Mouse (Mus musculus): ENCODE measurements around the gene Rogdi. TPM values are rescaled to one million over a fixed set of nuclear protein-coding genes. Genes with fewer than 3 reads are reported as not detected.

Rogdi gene
- polyA plus RNA-seq, 1 experiment = 52.7 TPM

DNA sequence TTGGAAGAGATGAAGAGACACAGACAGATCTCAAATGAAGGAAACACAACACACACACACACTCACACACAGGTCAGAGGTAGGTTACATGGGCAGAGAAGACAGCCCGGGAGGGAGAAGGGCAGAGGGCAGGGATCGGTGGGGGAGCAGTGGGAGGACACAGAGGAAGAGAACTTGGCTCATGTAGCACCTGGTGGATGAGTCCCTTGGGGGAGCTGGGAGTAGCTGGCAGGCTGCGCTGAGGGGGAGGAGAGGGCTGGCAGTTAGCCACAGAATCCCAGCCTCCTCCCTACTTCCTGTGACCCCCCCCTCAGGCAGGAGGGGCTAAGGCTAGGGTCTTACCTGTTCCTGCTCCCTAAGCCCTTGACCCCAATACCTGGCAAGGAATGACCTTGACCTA lies 15.8 kb downstream of the Rogdi start, which contains the start of gene Sept12:
Gene Sept12, minus strand, starts transcription at position 300 of the 400 bp plus-strand sequence.
- Histone ChIP-seq H3K4me3 (replicated peaks) (no peak within 1 kb of the TSS), H3K4me1 (peaks cover 10% of the 10 kb centered on the region), H3K27me3 (replicated peaks) (peaks cover 23% of the 10 kb centered on the region), H3K36me3 (replicated peaks; ENCODE audit: low read length) (no peaks in the 10 kb centered on the region), H3K9me3 (no peaks in the 10 kb centered on the region)
- TF ChIP-seq FLI1 (IDR thresholded peaks at IDR 0.05; ENCODE audit: low read length) (no peak), GATA1 (IDR thresholded peaks at IDR 0.05; ENCODE audit: borderline replicate concordance, low read length) (no peak)

DNA sequence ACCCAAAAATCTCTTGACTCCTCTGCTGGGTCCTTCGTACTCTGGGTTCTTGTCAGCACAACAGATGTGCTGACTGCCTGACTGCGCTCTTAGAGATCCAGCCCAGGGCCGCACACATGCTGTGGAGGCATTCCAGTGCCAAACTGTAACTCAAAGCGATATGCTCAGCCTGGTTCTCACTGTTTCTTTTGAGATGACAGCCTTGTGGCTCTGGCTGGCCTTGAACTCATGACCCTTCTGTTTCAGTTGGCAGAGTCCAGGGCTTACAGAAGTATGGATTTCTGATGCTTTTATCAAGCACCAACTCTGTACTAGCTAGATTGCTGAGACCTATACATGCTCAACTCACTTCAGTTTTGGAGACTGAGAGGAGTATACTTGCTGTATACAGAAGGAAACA lies 20.1 kb downstream of the Rogdi start:
- Histone ChIP-seq H3K4me1 (peaks cover 10% of the 10 kb centered on the region), H3K27me3 (replicated peaks) (peaks cover 26% of the 10 kb centered on the region), H3K36me3 (replicated peaks; ENCODE audit: low read length) (no peaks in the 10 kb centered on the region), H3K9me3 (no peaks in the 10 kb centered on the region), H3K4me3 (replicated peaks) (no peak overlapping the region)
- TF ChIP-seq FLI1 (IDR thresholded peaks at IDR 0.05; ENCODE audit: low read length) = no peak
- no peak for TF ChIP-seq GATA1 (IDR thresholded peaks at IDR 0.05; ENCODE audit: borderline replicate concordance, low read length)

DNA sequence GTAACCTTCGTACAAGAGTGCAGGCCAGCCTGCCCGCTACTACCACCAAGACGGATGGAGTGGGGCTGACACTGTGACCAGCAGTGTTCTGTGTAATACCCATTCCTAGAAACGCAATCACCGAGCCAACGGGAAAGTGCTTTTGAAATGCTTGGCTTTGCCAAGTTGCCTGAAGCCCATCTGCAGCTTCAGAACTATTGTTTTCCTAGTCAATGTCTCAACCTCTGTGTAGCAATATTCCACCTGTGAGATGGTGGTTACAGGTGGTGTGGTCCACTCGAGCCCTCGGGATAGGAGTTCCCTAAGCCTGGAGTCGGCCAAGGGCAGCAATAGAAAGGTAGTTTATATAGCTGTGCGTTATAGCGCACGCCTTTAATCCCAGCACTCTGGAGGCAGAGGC lies 28.6 kb downstream of the Rogdi start:
- H3K4me1 ChIP-seq = peaks cover 3% of the 10 kb centered on the region; the same call in 1 of the 2 replicates
- peaks cover 4% of the 10 kb centered on the region for H3K9me3 ChIP-seq

DNA sequence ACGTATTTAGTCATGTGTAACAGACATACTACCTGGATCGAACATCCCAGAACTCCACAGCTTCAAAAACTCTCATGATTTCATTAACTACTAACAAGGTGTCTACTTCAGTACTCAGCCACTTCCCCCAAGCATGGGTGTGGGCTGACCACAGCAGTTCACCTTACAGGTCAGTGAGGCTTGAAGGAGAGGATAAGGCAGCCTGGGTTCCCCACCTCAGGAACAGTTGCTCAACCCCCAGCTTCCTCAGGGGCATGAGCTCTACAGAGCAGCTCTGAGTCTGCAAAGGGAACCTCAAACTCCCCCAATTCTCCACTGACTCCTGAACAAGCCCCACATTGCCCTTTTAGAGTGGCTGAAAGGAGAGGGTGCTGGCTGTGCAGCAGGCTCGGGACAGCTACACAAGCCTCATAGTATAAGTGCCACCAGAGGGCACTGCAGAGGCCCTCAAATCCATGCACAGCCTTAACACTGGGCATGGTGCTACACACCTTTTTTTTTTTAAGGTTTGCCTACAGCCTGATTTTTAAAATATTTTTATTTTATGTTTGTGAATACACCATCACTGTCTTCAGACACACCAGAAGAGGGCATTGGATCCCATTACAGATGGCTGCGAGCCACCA lies 33.5 kb downstream of the Rogdi start:
- H3K36me3 ChIP-seq (replicated peaks; ENCODE audit: low read length) = no peaks in the 10 kb centered on the region
- no peak overlapping the region for H3K4me3 ChIP-seq (replicated peaks)
- peaks cover 12% of the 10 kb centered on the region for H3K4me1 ChIP-seq
- no peak for TF ChIP-seq FLI1 (IDR thresholded peaks at IDR 0.05; ENCODE audit: low read length)
- no peak for TF ChIP-seq GATA1 (IDR thresholded peaks at IDR 0.05; ENCODE audit: borderline replicate concordance, low read length)
- H3K9me3 ChIP-seq = no peaks in the 10 kb centered on the region
- peaks cover 27% of the 10 kb centered on the region for H3K27me3 ChIP-seq (replicated peaks)

More for the DNA sequence above, 28.6 kb downstream of the Rogdi start:
- no peaks in the 10 kb centered on the region for H3K36me3 ChIP-seq (replicated peaks; ENCODE audit: low read length)
- TF ChIP-seq GATA1 (IDR thresholded peaks at IDR 0.05; ENCODE audit: borderline replicate concordance, low read length) (no peak), FLI1 (IDR thresholded peaks at IDR 0.05; ENCODE audit: low read length) (no peak)
- H3K27me3 ChIP-seq (replicated peaks) = peaks cover 16% of the 10 kb centered on the region
- H3K4me3 ChIP-seq (replicated peaks) = no peak overlapping the region

DNA sequence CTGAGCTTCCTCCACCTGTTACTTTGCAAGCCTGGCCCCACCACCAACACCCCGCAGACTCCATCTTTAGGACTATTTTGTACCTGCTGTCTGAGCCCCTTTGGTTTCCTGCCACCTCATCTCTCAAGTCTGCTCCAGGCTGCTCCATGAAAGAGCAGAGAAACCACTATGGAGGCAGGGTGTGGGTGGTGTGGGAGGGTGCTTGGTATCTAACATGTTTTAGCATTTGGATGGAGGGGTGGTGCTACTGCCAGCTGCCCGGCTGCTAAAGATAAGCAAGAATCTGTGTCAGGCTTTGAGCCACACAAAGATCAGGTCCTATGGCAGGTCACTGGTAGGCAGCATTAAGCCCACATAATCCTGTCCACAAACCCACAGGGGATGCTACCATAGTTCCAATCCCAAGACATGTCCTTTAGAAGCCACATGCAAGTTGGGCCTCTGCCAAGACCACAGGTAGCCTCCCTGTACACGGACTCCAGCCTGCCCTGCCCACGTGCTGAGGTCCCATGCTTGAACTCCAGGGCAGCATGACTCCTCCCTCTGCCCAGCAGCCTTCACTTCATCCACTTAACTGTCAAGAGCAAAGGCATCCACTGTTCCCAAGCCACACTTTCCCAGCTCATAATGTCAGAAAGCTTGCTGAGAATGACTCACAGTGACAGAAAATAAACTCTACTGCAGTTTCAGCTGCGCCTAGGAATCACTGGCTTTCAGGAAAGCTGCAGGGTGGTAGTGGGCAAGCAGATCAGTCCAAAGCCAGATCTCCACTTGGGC lies 34.9 kb downstream of the Rogdi start:
- Histone ChIP-seq H3K4me3 (replicated peaks) (no peak overlapping the region), H3K36me3 (replicated peaks; ENCODE audit: low read length) (no peaks in the 10 kb centered on the region), H3K9me3 (no peaks in the 10 kb centered on the region), H3K27me3 (replicated peaks) (peaks cover 31% of the 10 kb centered on the region), H3K4me1 (peaks cover 12% of the 10 kb centered on the region)
- TF ChIP-seq GATA1 (IDR thresholded peaks at IDR 0.05; ENCODE audit: borderline replicate concordance, low read length) = no peak
- TF ChIP-seq FLI1 (IDR thresholded peaks at IDR 0.05; ENCODE audit: low read length) = no peak

DNA sequence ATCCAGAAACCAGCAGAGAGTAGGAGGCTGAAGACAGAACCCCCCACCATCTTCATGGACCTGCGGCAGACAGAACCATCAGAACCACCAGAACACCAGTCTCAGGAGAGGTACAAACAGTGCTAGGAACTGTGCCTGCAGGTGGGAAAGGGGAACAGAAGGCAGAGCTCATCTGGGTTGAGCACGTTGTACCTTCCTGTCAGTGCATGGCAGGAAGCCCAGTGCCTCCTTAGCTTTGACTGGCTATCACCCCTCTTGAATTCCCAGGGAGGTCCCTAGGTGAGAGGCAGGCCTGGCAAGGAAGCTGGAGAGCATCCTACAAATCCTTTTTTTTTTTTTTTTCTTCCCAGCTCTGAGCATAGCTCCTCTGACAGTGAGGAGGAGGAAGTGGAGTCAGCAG lies 37.2 kb downstream of the Rogdi start:
- H3K4me1 ChIP-seq = peaks cover 21% of the 10 kb centered on the region
- H3K27me3 ChIP-seq (replicated peaks) = peaks cover 31% of the 10 kb centered on the region
- H3K9me3 ChIP-seq = no peaks in the 10 kb centered on the region
- H3K36me3 ChIP-seq (replicated peaks; ENCODE audit: low read length) = no peaks in the 10 kb centered on the region
- no peak overlapping the region for H3K4me3 ChIP-seq (replicated peaks)
- no peak for TF ChIP-seq FLI1 (IDR thresholded peaks at IDR 0.05; ENCODE audit: low read length)
- TF ChIP-seq GATA1 (IDR thresholded peaks at IDR 0.05; ENCODE audit: borderline replicate concordance, low read length) = no peak

DNA sequence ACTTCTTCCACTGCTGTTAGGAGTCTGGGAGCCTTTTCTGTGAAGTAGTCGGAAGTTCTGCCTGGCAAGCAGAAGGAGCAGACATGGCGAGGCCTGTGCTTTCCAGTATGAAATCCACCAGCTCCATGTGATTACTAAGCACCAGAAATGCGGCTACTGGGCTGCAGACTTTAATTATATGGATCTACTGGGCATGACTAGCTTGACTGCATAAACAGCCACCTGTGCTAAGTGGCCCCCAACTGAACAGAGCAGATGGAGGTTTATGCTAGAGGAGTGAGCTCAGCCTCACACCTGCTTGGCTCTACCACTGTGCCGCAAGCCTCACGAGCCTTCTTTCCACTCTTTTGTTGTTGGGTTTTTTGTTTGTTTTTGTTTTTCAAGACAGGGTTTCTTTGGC lies 38.8 kb downstream of the Rogdi start:
- Histone ChIP-seq H3K4me3 (replicated peaks) (no peak overlapping the region), H3K4me1 (peaks cover 22% of the 10 kb centered on the region), H3K9me3 (no peaks in the 10 kb centered on the region), H3K27me3 (replicated peaks) (peaks cover 28% of the 10 kb centered on the region), H3K36me3 (replicated peaks; ENCODE audit: low read length) (no peaks in the 10 kb centered on the region)
- TF ChIP-seq GATA1 (IDR thresholded peaks at IDR 0.05; ENCODE audit: borderline replicate concordance, low read length) (no peak), FLI1 (IDR thresholded peaks at IDR 0.05; ENCODE audit: low read length) (no peak)

DNA sequence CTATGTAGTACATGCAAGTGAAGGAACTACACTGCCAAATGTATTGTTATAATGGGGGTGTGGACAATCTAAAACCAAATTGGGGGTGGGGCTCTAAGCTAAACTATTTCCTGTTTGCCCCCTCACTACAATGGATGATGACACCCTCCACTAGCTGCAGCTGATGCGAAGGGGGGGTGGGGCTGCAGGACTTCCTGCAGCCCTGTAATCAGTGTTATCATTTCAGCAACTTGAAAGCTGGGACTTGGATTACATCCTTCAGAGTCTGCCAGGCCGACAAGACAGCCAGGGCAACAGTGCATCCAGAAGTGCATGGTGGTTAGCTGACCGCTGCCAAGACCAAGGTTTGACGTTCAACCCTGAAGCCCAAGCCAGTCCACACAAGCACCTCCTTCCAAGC lies 41.7 kb downstream of the Rogdi start:
- TF ChIP-seq FLI1 (IDR thresholded peaks at IDR 0.05; ENCODE audit: low read length) (no peak), GATA1 (IDR thresholded peaks at IDR 0.05; ENCODE audit: borderline replicate concordance, low read length) (no peak)
- Histone ChIP-seq H3K27me3 (replicated peaks) (peaks cover 11% of the 10 kb centered on the region), H3K36me3 (replicated peaks; ENCODE audit: low read length) (peaks cover 8% of the 10 kb centered on the region), H3K9me3 (no peaks in the 10 kb centered on the region), H3K4me3 (replicated peaks) (no peak overlapping the region), H3K4me1 (peaks cover 31% of the 10 kb centered on the region)

DNA sequence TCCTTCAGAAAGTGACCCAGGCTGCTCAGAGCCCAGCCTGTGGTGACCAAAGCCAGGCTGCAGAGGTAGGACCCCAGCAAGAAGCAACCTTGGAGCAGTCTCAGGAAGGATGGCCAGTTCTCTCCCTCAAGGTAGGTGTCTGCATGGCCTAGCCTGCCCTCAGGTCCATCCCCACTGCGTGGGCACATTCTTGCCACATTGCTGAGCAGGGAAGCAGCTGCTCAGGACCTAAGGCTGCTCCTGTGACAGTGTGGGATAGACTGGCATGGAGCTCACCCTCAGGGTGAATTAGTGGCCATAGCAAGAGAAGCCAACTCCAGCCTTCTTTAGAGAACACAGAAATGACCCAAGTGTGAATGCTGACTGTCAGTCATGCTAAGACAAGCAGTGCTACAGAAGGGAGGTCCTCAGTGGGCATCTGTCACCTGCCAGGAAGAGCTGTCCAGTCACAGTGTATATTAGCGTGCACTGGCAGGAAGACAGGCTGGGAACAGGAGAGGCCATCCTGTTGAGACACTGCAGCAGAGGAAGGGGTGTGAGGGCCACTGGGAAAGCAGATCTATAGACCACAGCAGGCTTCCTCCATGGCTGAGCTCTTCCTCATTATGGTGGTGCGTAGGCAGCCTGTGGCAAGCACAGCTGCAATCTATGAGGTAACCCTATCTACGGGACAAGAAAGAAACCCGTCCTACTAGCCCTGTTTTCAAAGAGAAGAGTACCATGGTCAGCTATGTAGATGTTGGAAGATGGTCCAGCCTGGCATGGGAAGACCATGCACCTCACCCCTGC lies 44.1 kb downstream of the Rogdi start:
- H3K27me3 ChIP-seq (replicated peaks) = peaks cover 3% of the 10 kb centered on the region
- peaks cover 16% of the 10 kb centered on the region for H3K36me3 ChIP-seq (replicated peaks; ENCODE audit: low read length)
- H3K9me3 ChIP-seq = no peaks in the 10 kb centered on the region
- no peak for TF ChIP-seq GATA1 (IDR thresholded peaks at IDR 0.05; ENCODE audit: borderline replicate concordance, low read length)
- no peak for TF ChIP-seq FLI1 (IDR thresholded peaks at IDR 0.05; ENCODE audit: low read length)
- H3K4me1 ChIP-seq = peaks cover 51% of the 10 kb centered on the region
- peak overlapping the region; percentile 80 for H3K4me3 ChIP-seq (replicated peaks)
